Mouse (Mus musculus) forebrain, embryonic 10.5 days (tissue): Measurements from ENCODE around the gene Myo6. TPM values are rescaled to one million over a fixed set of nuclear protein-coding genes. Genes with fewer than 3 reads are reported as not detected.

ENCODE experiments used
- DNase-seq: peaks from one replicate; pipeline ENCODE4 v3.0.0-alpha.2; 2017; ENCODE audit warnings: low spot score; ENCODE audit errors: extremely low spot score
- H3K27ac ChIP-seq: fragments of 300-500 bp; sonication (generic); 2 replicates; pipeline ENCODE4 v1.5.1; 2016; ENCODE audit warnings: mild to moderate bottlenecking
- H3K27me3 ChIP-seq: fragments of 300-500 bp; sonication (generic); 2 replicates; pipeline ENCODE4 v1.6.1; 2016; ENCODE audit warnings: mild to moderate bottlenecking; ENCODE audit not compliant: poor library complexity, severe bottlenecking
- H3K36me3 ChIP-seq: fragments of 300-500 bp; sonication (generic); replicated peaks from 2 replicates; pipeline ENCODE4 v1.6.1; 2016; ENCODE audit warnings: mild to moderate bottlenecking, moderate library complexity
- H3K4me1 ChIP-seq: fragments of 300-500 bp; sonication (generic); 2 replicates; pipeline ENCODE4 v1.6.1; 2016
- H3K4me3 ChIP-seq: fragments of 300-500 bp; sonication (generic); 2 replicates; pipeline ENCODE4 v1.5.1; 2016; ENCODE audit warnings: mild to moderate bottlenecking, moderate library complexity
- H3K9me3 ChIP-seq: fragments of 300-500 bp; sonication (generic); 2 replicates; pipeline ENCODE4 v1.6.1; 2016; ENCODE audit warnings: mild to moderate bottlenecking, moderate library complexity
- WGBS: fragments of 180-500 bp; shearing (Covaris S2); methylation state at CpG from one replicate; pipeline ENCODE4 v1.1.7; 2016; 5-methylcytosine and 5-hydroxymethylcytosine counted together
- polyA plus RNA-seq: library from polyadenylated mRNA; unstranded; fragments of >200 nt; fragmentation: Nextera tagmentation; extraction: Ambion mirVana; gene quantifications from 2 replicates; pipeline ENCODE4 v1.2.1, GENCODE M21; 2016

Gene Myo6
- polyA plus RNA-seq, 1 experiment from 2014 or later: 7.2 TPM

DNA sequence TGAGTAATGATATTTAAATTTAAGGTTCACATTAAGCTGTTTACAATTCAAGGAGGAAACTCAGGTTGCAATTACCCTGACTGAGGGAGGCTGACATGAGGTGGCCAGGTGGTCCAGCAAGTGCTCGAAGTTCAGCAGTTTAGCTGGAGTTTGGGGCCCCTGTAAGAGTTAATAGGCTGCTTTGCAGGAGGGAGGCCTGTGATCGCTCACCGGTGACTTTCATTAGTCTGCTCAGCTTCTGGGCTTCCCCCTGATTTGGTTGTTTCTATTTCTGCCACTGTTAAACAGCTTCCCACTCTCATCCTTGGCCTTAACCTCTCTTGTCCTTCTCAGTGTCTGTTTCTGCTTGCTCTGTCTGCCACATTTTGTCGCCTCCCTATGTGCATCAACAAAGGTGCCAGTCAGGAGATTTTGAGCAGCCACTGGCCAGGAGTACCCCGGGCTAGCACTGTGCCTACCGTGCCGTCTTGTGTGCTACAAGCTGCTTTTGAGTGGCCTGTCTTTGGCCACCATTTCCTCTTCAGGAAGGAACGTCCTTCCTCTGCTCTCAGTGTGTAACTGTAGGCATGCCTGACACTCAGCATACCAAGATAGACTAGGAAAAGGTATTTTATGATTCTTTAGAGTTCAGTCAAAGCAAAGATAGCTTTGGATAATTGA is 97.7 kb downstream of the Myo6 start:
- 48% methylated on average over 8 of the region's 8 CpGs for WGBS
- no peak for DNase-seq

DNA sequence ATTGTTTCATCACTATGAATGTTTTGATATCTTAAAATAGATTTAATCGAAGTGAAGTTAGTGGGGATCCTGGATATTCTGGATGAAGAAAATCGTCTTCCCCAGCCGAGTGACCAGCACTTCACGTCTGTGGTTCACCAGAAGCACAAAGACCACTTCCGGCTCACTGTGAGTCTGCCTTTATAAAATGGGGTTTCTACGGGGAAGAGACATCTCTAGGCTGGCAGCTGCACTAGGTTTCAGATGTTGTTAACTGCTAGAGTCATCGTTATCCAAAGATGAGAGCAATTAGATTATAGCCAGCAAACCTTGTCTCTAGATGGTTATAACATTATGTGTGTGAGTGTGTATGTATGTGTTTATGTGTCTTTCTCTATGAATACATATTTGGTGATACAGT is 101.3 kb downstream of the Myo6 start:
- no peak for DNase-seq
- Histone ChIP-seq H3K9me3 (no peaks in the 10 kb centered on the region), H3K4me3 (no peak overlapping the region), H3K4me1 (peaks cover 9% of the 10 kb centered on the region; the same call in 1 of the 2 replicates), H3K36me3 (no peaks in the 10 kb centered on the region), H3K27ac (no peak overlapping the region), H3K27me3 (no peaks in the 10 kb centered on the region)
- WGBS: 92% methylated on average over 7 of the region's 7 CpGs

More for the DNA sequence above, 97.7 kb downstream of the Myo6 start:
- Histone ChIP-seq H3K4me3 (no peak overlapping the region), H3K9me3 (no peaks in the 10 kb centered on the region), H3K4me1 (peaks cover 9% of the 10 kb centered on the region; the same call in 1 of the 2 replicates), H3K36me3 (no peaks in the 10 kb centered on the region), H3K27me3 (no peaks in the 10 kb centered on the region), H3K27ac (no peak overlapping the region)

DNA sequence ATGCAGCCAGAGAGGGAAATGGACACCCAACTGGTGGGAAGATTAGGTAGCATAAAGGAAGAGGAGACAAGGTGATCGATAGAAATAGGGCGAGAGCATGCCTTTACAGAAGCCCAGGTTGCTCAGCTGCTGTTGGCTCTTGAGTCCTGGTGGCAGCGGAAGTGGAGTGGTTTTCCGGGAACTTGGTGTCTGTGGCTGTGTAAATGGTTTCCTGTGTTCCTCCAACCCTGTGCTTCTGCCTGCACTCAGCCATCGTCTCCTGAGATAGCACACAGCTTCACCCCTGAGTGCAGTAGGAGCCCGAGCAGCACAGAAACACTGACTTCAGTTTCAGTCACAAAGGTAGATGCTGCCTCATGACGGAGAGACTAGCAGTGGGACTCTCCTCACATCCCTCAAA is 101.7 kb downstream of the Myo6 start:
- DNase-seq: no peak
- Histone ChIP-seq H3K27ac (no peak overlapping the region), H3K36me3 (no peaks in the 10 kb centered on the region), H3K9me3 (no peaks in the 10 kb centered on the region), H3K4me1 (peaks cover 9% of the 10 kb centered on the region; the same call in 1 of the 2 replicates), H3K27me3 (no peaks in the 10 kb centered on the region), H3K4me3 (no peak overlapping the region)
- WGBS: 93% methylated on average over 7 of the region's 7 CpGs

DNA sequence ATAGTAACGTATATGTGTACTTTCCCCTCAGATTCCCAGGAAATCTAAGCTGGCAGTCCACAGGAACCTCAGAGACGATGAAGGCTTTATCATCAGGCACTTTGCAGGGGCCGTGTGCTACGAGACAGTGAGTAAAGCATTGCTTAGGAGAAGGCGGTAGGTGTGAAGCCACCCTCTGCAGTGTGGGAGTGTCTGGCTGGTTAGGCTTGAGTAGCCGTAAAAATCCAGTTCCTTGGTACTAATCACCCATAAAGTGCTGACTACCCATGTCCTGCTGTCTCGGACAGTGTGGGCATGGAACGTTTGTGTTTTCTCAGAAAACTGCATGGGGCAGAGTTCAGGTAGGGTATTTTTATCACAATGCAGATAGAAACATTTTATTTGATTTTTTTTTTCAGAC is 104.8 kb downstream of the Myo6 start:
- no peak for DNase-seq
- Histone ChIP-seq H3K27ac (no peak overlapping the region), H3K27me3 (no peaks in the 10 kb centered on the region), H3K36me3 (no peaks in the 10 kb centered on the region), H3K4me3 (no peak overlapping the region), H3K9me3 (no peaks in the 10 kb centered on the region), H3K4me1 (peaks cover 12% of the 10 kb centered on the region)
- 89% methylated on average over 8 of the region's 8 CpGs for WGBS

DNA sequence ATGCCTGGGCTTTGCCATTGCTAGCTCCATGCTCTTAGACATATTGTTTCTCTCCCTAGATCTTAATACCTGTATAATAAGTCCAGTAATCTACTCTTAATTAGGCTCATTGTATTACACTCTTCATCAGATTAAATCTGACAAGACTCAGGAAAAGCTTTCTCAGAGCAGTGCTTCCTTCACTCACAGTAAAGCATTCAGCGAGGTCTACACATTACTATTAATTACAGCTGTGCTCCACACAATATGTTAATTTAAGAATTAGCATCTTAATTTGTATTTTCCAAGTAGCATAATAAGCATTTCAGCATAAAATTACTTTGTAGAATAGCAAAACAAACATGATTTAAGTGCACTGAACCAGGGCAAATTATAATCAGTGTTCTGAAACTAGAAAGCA is 108.1 kb downstream of the Myo6 start:
- no peak overlapping the region for H3K4me3 ChIP-seq
- H3K36me3 ChIP-seq: no peaks in the 10 kb centered on the region
- H3K27me3 ChIP-seq: no peaks in the 10 kb centered on the region
- no peak overlapping the region for H3K27ac ChIP-seq
- 59% methylated on average over 1 of the region's 1 CpGs for WGBS
- H3K4me1 ChIP-seq: peaks cover 17% of the 10 kb centered on the region
- no peaks in the 10 kb centered on the region for H3K9me3 ChIP-seq
- DNase-seq: no peak

DNA sequence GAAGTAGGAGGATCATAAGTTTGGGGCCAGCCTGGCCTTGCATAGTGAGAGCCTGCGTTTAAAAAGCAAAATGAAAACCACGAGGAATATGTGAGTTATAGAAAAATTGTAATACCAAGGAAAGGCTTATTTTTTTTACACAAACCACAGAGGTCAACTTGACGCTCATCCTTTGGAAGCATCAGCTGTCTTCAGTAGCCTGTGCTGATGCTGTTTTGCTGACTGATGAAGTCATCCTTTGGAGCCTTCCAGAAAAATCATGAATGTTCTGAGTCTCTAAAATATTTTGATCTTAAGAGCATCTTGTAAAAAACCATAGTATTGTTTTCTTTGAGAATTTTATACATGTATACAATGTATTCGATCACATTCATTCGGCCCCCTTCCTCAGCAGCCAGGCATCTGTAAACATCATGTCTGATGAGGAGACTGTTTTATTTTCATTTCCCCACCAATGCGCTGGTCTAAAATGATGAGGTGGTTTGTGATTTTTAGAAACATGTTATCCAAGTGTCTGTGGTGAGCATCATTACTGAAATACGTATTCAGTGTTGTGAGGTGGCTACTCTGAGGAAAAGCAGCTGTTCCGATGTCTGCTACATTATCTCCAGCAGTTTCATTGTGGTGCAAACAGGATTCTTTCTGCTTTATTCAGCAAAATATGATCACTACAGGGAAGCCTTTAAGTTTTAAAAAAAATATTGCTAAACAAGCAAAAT is 110.4 kb downstream of the Myo6 start:
- H3K4me1 ChIP-seq: peaks cover 17% of the 10 kb centered on the region
- no peak overlapping the region for H3K4me3 ChIP-seq
- no peaks in the 10 kb centered on the region for H3K9me3 ChIP-seq
- no peak for DNase-seq
- H3K27ac ChIP-seq: no peak overlapping the region
- no peaks in the 10 kb centered on the region for H3K27me3 ChIP-seq
- 93% methylated on average over 8 of the region's 8 CpGs for WGBS
- no peaks in the 10 kb centered on the region for H3K36me3 ChIP-seq

DNA sequence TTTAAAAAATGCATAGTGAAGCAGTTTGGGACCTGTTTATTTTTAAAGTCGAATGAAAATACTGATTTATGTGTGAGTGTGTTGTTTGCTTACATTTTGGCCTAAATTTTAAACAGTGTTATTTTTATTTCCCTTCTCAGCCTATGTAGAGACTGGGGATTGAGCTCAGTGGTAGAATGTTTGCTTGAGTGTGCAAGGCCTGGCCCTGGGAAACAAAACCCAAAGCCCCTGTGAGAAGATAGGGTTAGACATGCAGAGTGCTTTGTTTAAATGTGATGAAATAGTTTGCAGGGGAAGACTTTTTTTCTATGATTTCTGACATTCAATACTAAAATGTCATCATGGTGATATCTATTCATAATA is 110.9 kb downstream of the Myo6 start:
- DNase-seq: no peak
- no peak overlapping the region for H3K27ac ChIP-seq
- peaks cover 17% of the 10 kb centered on the region for H3K4me1 ChIP-seq
- H3K4me3 ChIP-seq: no peak overlapping the region
- WGBS: 98% methylated on average over 1 of the region's 1 CpGs
- no peaks in the 10 kb centered on the region for H3K9me3 ChIP-seq
- H3K27me3 ChIP-seq: no peaks in the 10 kb centered on the region
- no peaks in the 10 kb centered on the region for H3K36me3 ChIP-seq

DNA sequence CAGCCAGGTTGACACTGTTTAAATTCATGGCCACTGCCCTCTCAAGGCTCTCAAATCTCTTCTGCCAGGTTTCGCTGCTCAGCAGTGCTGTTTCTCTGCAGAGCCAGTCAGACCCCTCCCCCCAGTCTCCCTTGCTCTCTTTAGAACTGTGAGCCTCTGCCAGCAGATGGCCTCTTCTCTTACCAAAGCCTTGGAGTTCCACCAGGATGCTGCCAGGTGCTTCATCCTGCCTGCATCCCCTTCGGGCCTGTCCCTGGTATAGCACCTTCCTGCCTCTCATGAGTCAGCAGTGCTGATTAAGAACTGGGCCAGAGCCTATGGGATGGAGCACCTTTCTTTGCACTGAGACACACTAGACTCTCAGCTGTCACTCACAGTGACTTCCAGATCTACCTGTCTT is 112.3 kb downstream of the Myo6 start:
- no peak for DNase-seq

DNA sequence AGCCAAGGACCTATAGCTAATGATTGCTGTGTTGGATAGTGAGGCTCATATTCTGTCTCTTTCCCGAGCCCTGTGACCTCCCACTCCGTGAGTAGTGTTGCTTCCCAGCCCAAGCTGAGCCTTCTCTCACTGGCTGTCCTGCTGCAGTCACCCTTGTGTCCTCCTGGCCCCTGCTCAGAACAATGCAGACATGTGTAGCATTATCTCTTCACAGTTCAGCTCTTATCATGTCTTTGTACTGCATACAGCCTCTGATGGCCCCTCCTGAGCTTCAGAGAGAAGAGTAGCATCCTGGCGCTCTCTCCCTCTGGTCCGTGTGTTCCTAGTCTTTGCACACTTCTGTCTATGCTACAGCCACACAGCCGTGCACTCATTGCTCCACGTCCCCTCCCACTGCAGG is 112.9 kb downstream of the Myo6 start:
- H3K4me3 ChIP-seq: no peak overlapping the region
- no peaks in the 10 kb centered on the region for H3K9me3 ChIP-seq
- peaks cover 11% of the 10 kb centered on the region for H3K4me1 ChIP-seq
- no peak overlapping the region for H3K27ac ChIP-seq
- no peak for DNase-seq
- no peaks in the 10 kb centered on the region for H3K27me3 ChIP-seq
- H3K36me3 ChIP-seq: no peaks in the 10 kb centered on the region
- WGBS: 83% methylated on average over 6 of the region's 6 CpGs

More for the DNA sequence above, 112.3 kb downstream of the Myo6 start:
- Histone ChIP-seq H3K4me1 (peaks cover 17% of the 10 kb centered on the region), H3K27ac (no peak overlapping the region), H3K9me3 (no peaks in the 10 kb centered on the region), H3K4me3 (no peak overlapping the region), H3K36me3 (no peaks in the 10 kb centered on the region), H3K27me3 (no peaks in the 10 kb centered on the region)
- WGBS: 47% methylated on average over 2 of the region's 2 CpGs

DNA sequence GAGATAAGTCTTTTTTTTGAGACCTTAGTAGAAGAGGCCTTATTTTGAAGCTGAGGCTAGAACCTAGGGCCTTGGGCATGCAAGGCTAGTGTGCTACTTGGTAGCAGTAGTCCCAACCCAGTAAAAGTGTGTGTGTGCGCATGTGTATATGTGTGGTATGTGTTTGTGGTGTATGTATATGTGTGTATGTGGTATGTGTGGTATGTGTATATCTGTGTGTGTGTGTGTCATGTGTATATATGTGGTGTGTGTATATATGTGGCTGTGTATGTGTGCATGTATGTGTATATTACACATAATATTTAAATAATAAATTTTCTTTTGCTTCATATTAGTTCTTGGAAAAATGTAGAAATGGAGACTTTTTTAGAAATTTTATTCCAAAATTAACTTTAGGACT is 115.9 kb downstream of the Myo6 start:
- peaks cover 8% of the 10 kb centered on the region for H3K4me1 ChIP-seq
- no peak overlapping the region for H3K4me3 ChIP-seq
- H3K27ac ChIP-seq: no peak overlapping the region
- no peak for DNase-seq
- WGBS: 91% methylated on average over 1 of the region's 1 CpGs
- H3K27me3 ChIP-seq: no peaks in the 10 kb centered on the region
- no peaks in the 10 kb centered on the region for H3K9me3 ChIP-seq
- no peaks in the 10 kb centered on the region for H3K36me3 ChIP-seq

DNA sequence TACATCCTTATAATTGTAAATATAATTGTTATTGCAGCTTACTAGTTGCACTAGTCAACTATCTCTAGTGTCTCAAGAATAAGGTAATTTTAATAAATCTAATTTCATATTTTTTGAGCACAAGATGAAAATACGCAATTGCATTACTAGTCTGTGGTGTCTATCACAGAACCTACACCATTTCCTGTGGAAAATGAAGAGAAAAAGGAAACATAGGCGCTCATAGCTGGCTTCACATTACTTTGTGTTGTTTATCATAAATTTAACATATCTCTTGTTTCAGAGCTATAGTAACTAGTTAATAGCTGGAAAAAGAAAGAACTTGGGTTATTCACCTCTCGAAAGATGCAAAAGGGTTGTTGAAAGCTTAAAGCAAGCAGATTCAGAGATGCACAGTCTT is 117.6 kb downstream of the Myo6 start:
- WGBS: 94% methylated on average over 3 of the region's 3 CpGs
- H3K36me3 ChIP-seq: no peaks in the 10 kb centered on the region
- no peak overlapping the region for H3K4me3 ChIP-seq
- no peaks in the 10 kb centered on the region for H3K4me1 ChIP-seq
- H3K27ac ChIP-seq: no peak overlapping the region
- DNase-seq: no peak
- H3K9me3 ChIP-seq: no peaks in the 10 kb centered on the region
- H3K27me3 ChIP-seq: no peaks in the 10 kb centered on the region

DNA sequence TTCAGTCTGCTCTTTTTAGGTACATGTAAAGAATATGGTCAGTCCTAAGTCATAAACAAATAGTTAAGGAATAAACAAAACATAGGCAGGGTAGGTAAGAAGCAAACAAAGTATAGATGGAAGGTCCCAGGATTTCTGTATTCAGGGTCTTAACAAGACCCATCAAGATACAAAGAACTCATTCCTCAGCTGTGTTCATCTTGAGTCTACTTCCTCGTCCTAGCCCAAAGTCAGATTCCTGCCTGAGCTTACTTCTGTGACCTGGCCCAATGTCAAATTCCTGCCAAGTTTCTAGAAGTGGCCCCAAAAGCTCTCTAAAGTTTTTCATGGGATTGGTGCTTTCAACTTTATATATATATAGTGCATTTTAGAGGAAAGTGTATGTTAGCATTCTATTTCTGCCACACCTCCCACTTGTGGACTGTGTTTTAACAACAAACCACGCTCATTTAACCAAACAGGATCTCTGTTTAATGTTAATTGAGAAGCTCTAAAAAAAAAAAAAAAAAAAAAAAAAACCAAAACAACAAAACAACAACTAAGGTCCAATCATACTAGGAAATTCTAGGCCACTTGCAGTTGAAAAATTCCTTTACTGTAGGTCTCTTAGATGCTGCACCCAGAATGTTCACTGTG is 119.8 kb downstream of the Myo6 start:
- DNase-seq: no peak
- no peak overlapping the region for H3K4me3 ChIP-seq
- no peaks in the 10 kb centered on the region for H3K4me1 ChIP-seq
- H3K36me3 ChIP-seq: no peaks in the 10 kb centered on the region
- H3K27ac ChIP-seq: no peak overlapping the region
- WGBS: 86% methylated on average over 2 of the region's 2 CpGs
- no peaks in the 10 kb centered on the region for H3K27me3 ChIP-seq
- H3K9me3 ChIP-seq: no peaks in the 10 kb centered on the region

DNA sequence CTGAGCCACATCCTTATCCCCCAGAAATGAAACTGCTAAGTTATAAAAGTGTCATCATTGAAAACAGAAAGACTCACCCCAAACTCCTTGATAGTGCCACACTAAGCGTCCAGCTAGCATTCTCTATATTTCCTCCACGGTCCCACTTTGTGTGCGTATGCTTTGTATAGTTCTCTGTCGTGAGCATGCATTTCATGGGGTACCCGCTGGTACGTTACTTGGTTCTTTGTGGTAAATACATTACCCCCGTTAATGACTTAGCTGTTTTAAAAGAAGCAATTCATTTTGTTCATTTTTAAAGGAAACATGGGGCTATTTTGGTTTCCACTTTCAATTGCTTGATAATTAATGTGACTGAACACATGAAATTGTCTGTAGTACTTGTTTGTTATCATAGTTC is 122.0 kb downstream of the Myo6 start:
- DNase-seq: no peak
- Histone ChIP-seq H3K9me3 (no peaks in the 10 kb centered on the region), H3K36me3 (no peaks in the 10 kb centered on the region), H3K4me1 (no peaks in the 10 kb centered on the region), H3K4me3 (no peak overlapping the region), H3K27ac (no peak overlapping the region), H3K27me3 (no peaks in the 10 kb centered on the region)
- 95% methylated on average over 7 of the region's 7 CpGs for WGBS
